Mouse (Mus musculus): ENCODE measurements around the gene Gm6525. TPM values are rescaled to one million over a fixed set of nuclear protein-coding genes. Genes with fewer than 3 reads are reported as not detected.

Gene Gm6525
- polyA plus RNA-seq, 1 experiment: not detected

GRCm38 (mm10) chr3:84131369-84131768 lies 42.5 kb upstream of the Gm6525 start:
- Histone ChIP-seq H3K27me3 (ENCODE audit: control insufficient read depth, insufficient read depth, low read length) (no peaks in the 10 kb centered on the region), H3K36me3 (ENCODE audit: control insufficient read depth, insufficient read depth, low read length) (no peaks in the 10 kb centered on the region), H3K4me3 (ENCODE audit: extremely low read depth, insufficient read depth, insufficient read length) (no peak overlapping the region), H3K4me1 (ENCODE audit: control insufficient read depth, insufficient read depth, insufficient read length) (peaks cover 3% of the 10 kb centered on the region; the same call in 1 of the 2 replicates), H3K27ac (ENCODE audit: insufficient read depth, low read length) (no peak overlapping the region)
- WGBS: 84% methylated on average over 3 of the region's 3 CpGs
- TF ChIP-seq CTCF (IDR thresholded peaks at IDR 0.05; ENCODE audit: extremely low read depth, insufficient read depth, insufficient read length, insufficient replicate concordance) (no peak), POLR2A (IDR thresholded peaks at IDR 0.05; ENCODE audit: low read depth, low read length) (no peak)
- no peak for DNase-seq (ENCODE audit: low read depth in 1 of 2, low spot score in 2 of 2)

- no peak overlapping the region for H3K27ac ChIP-seq (ENCODE audit: insufficient read depth, low read length)
- 48% methylated on average over 9 of the region's 9 CpGs for WGBS
- DNase-seq (ENCODE audit: low read depth in 1 of 2, low spot score in 2 of 2): no peak
- H3K4me1 ChIP-seq (ENCODE audit: control insufficient read depth, insufficient read depth, insufficient read length): no peaks in the 10 kb centered on the region
- H3K4me3 ChIP-seq (ENCODE audit: extremely low read depth, insufficient read depth, insufficient read length): no peak overlapping the region
- H3K27me3 ChIP-seq (ENCODE audit: control insufficient read depth, insufficient read depth, low read length): no peaks in the 10 kb centered on the region
- H3K36me3 ChIP-seq (ENCODE audit: control insufficient read depth, insufficient read depth, low read length): no peaks in the 10 kb centered on the region
- no peak for TF ChIP-seq POLR2A (IDR thresholded peaks at IDR 0.05; ENCODE audit: low read depth, low read length)
- TF ChIP-seq CTCF (IDR thresholded peaks at IDR 0.05; ENCODE audit: extremely low read depth, insufficient read depth, insufficient read length, insufficient replicate concordance): no peak
Measured at GRCm38 (mm10) chr3:84135387-84135786, 38.5 kb upstream of the Gm6525 start.

GRCm38 (mm10) chr3:84135933-84136332 lies 38.0 kb upstream of the Gm6525 start:
- DNase-seq (ENCODE audit: low read depth in 1 of 2, low spot score in 2 of 2): no peak
- TF ChIP-seq POLR2A (IDR thresholded peaks at IDR 0.05; ENCODE audit: low read depth, low read length) (no peak), CTCF (IDR thresholded peaks at IDR 0.05; ENCODE audit: extremely low read depth, insufficient read depth, insufficient read length, insufficient replicate concordance) (no peak)
- no peak overlapping the region for H3K4me3 ChIP-seq (ENCODE audit: extremely low read depth, insufficient read depth, insufficient read length)
- no peaks in the 10 kb centered on the region for H3K4me1 ChIP-seq (ENCODE audit: control insufficient read depth, insufficient read depth, insufficient read length)
- no peaks in the 10 kb centered on the region for H3K27me3 ChIP-seq (ENCODE audit: control insufficient read depth, insufficient read depth, low read length)
- no peak overlapping the region for H3K27ac ChIP-seq (ENCODE audit: insufficient read depth, low read length)
- WGBS: 71% methylated on average over 6 of the region's 6 CpGs
- H3K36me3 ChIP-seq (ENCODE audit: control insufficient read depth, insufficient read depth, low read length): no peaks in the 10 kb centered on the region

GRCm38 (mm10) chr3:84136509-84136908 lies 37.4 kb upstream of the Gm6525 start:
- H3K4me1 ChIP-seq (ENCODE audit: control insufficient read depth, insufficient read depth, insufficient read length): no peaks in the 10 kb centered on the region
- DNase-seq (ENCODE audit: low read depth in 1 of 2, low spot score in 2 of 2): no peak
- WGBS: 86% methylated on average over 7 of the region's 7 CpGs
- no peak overlapping the region for H3K4me3 ChIP-seq (ENCODE audit: extremely low read depth, insufficient read depth, insufficient read length)
- no peaks in the 10 kb centered on the region for H3K27me3 ChIP-seq (ENCODE audit: control insufficient read depth, insufficient read depth, low read length)
- TF ChIP-seq POLR2A (IDR thresholded peaks at IDR 0.05; ENCODE audit: low read depth, low read length) (no peak), CTCF (IDR thresholded peaks at IDR 0.05; ENCODE audit: extremely low read depth, insufficient read depth, insufficient read length, insufficient replicate concordance) (no peak)
- no peak overlapping the region for H3K27ac ChIP-seq (ENCODE audit: insufficient read depth, low read length)
- no peaks in the 10 kb centered on the region for H3K36me3 ChIP-seq (ENCODE audit: control insufficient read depth, insufficient read depth, low read length)

GRCm38 (mm10) chr3:84140947-84141346 lies 33.0 kb upstream of the Gm6525 start:
- 93% methylated on average over 7 of the region's 7 CpGs for WGBS
- Histone ChIP-seq H3K36me3 (ENCODE audit: control insufficient read depth, insufficient read depth, low read length) (no peaks in the 10 kb centered on the region), H3K27ac (ENCODE audit: insufficient read depth, low read length) (no peak overlapping the region), H3K4me1 (ENCODE audit: control insufficient read depth, insufficient read depth, insufficient read length) (no peaks in the 10 kb centered on the region), H3K27me3 (ENCODE audit: control insufficient read depth, insufficient read depth, low read length) (no peaks in the 10 kb centered on the region), H3K4me3 (ENCODE audit: extremely low read depth, insufficient read depth, insufficient read length) (no peak overlapping the region)
- DNase-seq (ENCODE audit: low read depth in 1 of 2, low spot score in 2 of 2): no peak
- TF ChIP-seq CTCF (IDR thresholded peaks at IDR 0.05; ENCODE audit: extremely low read depth, insufficient read depth, insufficient read length, insufficient replicate concordance) (no peak), POLR2A (IDR thresholded peaks at IDR 0.05; ENCODE audit: low read depth, low read length) (no peak)

- no peaks in the 10 kb centered on the region for H3K36me3 ChIP-seq (ENCODE audit: control insufficient read depth, insufficient read depth, low read length)
- no peak overlapping the region for H3K4me3 ChIP-seq (ENCODE audit: extremely low read depth, insufficient read depth, insufficient read length)
- H3K27ac ChIP-seq (ENCODE audit: insufficient read depth, low read length): no peak overlapping the region
- DNase-seq (ENCODE audit: low read depth in 1 of 2, low spot score in 2 of 2): no peak
- TF ChIP-seq POLR2A (IDR thresholded peaks at IDR 0.05; ENCODE audit: low read depth, low read length) (no peak), CTCF (IDR thresholded peaks at IDR 0.05; ENCODE audit: extremely low read depth, insufficient read depth, insufficient read length, insufficient replicate concordance) (no peak)
- H3K27me3 ChIP-seq (ENCODE audit: control insufficient read depth, insufficient read depth, low read length): no peaks in the 10 kb centered on the region
- H3K4me1 ChIP-seq (ENCODE audit: control insufficient read depth, insufficient read depth, insufficient read length): no peaks in the 10 kb centered on the region
- WGBS: 98% methylated on average over 3 of the region's 3 CpGs
Measured at GRCm38 (mm10) chr3:84149831-84150230, 24.1 kb upstream of the Gm6525 start.

- H3K4me1 ChIP-seq (ENCODE audit: control insufficient read depth, insufficient read depth, insufficient read length): peaks cover 5% of the 10 kb centered on the region; the same call in 1 of the 2 replicates
- no peak overlapping the region for H3K4me3 ChIP-seq (ENCODE audit: extremely low read depth, insufficient read depth, insufficient read length)
- H3K36me3 ChIP-seq (ENCODE audit: control insufficient read depth, insufficient read depth, low read length): no peaks in the 10 kb centered on the region
- TF ChIP-seq CTCF (IDR thresholded peaks at IDR 0.05; ENCODE audit: extremely low read depth, insufficient read depth, insufficient read length, insufficient replicate concordance) (no peak), POLR2A (IDR thresholded peaks at IDR 0.05; ENCODE audit: low read depth, low read length) (no peak)
- no peaks in the 10 kb centered on the region for H3K27me3 ChIP-seq (ENCODE audit: control insufficient read depth, insufficient read depth, low read length)
- H3K27ac ChIP-seq (ENCODE audit: insufficient read depth, low read length): no peak overlapping the region
- 7% methylated on average over 12 of the region's 12 CpGs for WGBS
- DNase-seq (ENCODE audit: low read depth in 1 of 2, low spot score in 2 of 2): no peak
Measured at GRCm38 (mm10) chr3:84154721-84155141, 19.2 kb upstream of the Gm6525 start.
